In the genomic region with DNA sequence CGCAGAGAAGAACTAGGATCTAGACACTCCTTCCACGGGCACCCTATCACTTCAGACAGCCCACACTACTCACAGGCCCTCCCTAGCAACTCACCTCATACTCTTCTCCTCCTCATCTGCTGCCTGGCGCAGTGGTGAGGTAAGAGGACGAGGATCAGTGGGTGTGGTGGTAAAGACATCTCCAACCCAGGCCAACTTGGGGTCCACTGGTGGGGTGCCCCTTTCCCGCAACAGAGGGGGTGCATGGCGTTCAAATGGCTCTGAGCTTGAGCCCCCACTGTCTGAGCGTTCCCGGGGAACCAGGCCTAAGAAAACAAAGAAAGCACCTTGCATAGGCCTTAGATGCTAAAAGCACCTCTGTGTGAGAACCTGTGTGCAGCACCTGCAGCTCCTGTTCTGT, we compare ENCODE assay signal across 33 mouse cellular contexts. TPM values are rescaled to one million over a fixed set of nuclear protein-coding genes. Genes with fewer than 3 reads are reported as not detected.
"Had no signal": no experiment of that assay in that cellular context is flagged by ENCODE, and none has a peak within 500 bp of the region (broad histone marks: within the 10 kb centered on the region; RNA-seq: fewer than 3 reads in every experiment).

No protein-coding gene starts in this region.

- DNase-seq: gastrocnemius, postnatal 14 days; gastrocnemius, postnatal 36 days; heart, adult 2 months; heart, postnatal 14 days; heart, postnatal 36 days; kidney, adult 11 months; kidney, adult 2 months; kidney, adult 9 months; kidney, postnatal 14 days; kidney, postnatal 36 days; layer of hippocampus, adult 9-11 months; layer of hippocampus, postnatal 36 days; left cerebral cortex, postnatal 4 days had no signal

- H3K4me3 ChIP-seq: heart, adult 2 months; heart, embryonic 13.5 days; heart, embryonic 15.5 days; hindbrain, embryonic 13.5 days; hindbrain, embryonic 15.5 days; kidney, embryonic 15.5 days; limb, embryonic 13.5 days; limb, embryonic 15.5 days; liver, embryonic 12.5 days had no signal

- ATAC-seq: hindbrain, postnatal 0 days; intestine, embryonic 16.5 days; liver, embryonic 12.5 days had no signal

- H3K27me3 ChIP-seq: heart, embryonic 13.5 days; heart, embryonic 15.5 days; hindbrain, embryonic 13.5 days; hindbrain, embryonic 15.5 days; kidney, embryonic 15.5 days; limb, embryonic 13.5 days; limb, embryonic 15.5 days; liver, embryonic 12.5 days had no signal

- H3K9me3 ChIP-seq: heart, embryonic 13.5 days; heart, embryonic 15.5 days; hindbrain, embryonic 13.5 days; hindbrain, embryonic 15.5 days; kidney, embryonic 15.5 days; limb, embryonic 13.5 days; limb, embryonic 15.5 days; liver, embryonic 12.5 days had no signal

- H3K27ac ChIP-seq: heart, adult 2 months; heart, embryonic 13.5 days; heart, embryonic 15.5 days; hindbrain, embryonic 13.5 days; hindbrain, embryonic 15.5 days; hindbrain, postnatal 0 days; kidney, embryonic 15.5 days; kidney, postnatal 0 days; limb, embryonic 13.5 days; limb, embryonic 15.5 days; liver, embryonic 12.5 days had no signal

RNA-seq across cellular contexts. Expression of gene Aif1, which starts 18.6 kb away (rescaled TPM):
- total RNA-seq: hematopoietic stem cell, adult 5-6 weeks had no signal

RNA-seq across cellular contexts. Expression of gene Apom, which starts 25.4 kb away (rescaled TPM):
- total RNA-seq: gastrocnemius, adult 18-20 months; gastrocnemius, adult 8-10 months; gastrocnemius, postnatal 14 days; gastrocnemius, postnatal 36 days; heart, adult 2 months; heart, postnatal 14 days; heart, postnatal 36 days; hematopoietic stem cell, adult 5-6 weeks; layer of hippocampus, adult 18-20 months; layer of hippocampus, adult 8-10 months; layer of hippocampus, postnatal 14 days; layer of hippocampus, postnatal 36 days; left cerebral cortex, adult 18-20 months; left cerebral cortex, adult 8-10 months; left cerebral cortex, postnatal 25 days had no signal
- polyA plus RNA-seq: heart, adult 2 months; hindbrain, postnatal 0 days; limb, embryonic 13.5 days had no signal
